Mouse (Mus musculus): ENCODE data around the gene Atoh8. TPM values are rescaled to one million over a fixed set of nuclear protein-coding genes. Genes with fewer than 3 reads are reported as not detected.

Atoh8 gene
- polyA plus RNA-seq, 1 experiment from 2014 or later = 3.1 TPM

- Histone ChIP-seq H3K4me3 (ENCODE audit: low read depth, low read length) (no peak overlapping the region), H3K27me3 (replicated peaks; ENCODE audit: control insufficient read depth, insufficient read depth, low read length) (peaks cover 14% of the 10 kb centered on the region), H3K27ac (ENCODE audit: low read depth, low read length) (no peak overlapping the region), H3K4me1 (replicated peaks; ENCODE audit: control insufficient read depth, insufficient read depth, low read length) (peaks cover 3% of the 10 kb centered on the region; the same call in 1 of the 2 replicates), H3K9ac (ENCODE audit: low read depth, low read length) (no peak overlapping the region), H3K9me3 (ENCODE audit: control insufficient read depth, low read length) (no peaks in the 10 kb centered on the region), H3K36me3 (ENCODE audit: control insufficient read depth, insufficient read depth, low read length) (no peaks in the 10 kb centered on the region), H3K4me2 (no peak overlapping the region)
- WGBS = 79% methylated on average over 12 of the region's 12 CpGs
- ATAC-seq (replicated peaks; ENCODE audit: low FRiP score) (no peak), DNase-seq (ENCODE audit: low spot score) (no peak)
Observed at GRCm38 (mm10) chr6:72261683-72262320, 26.4 kb upstream of the Atoh8 start.

DNA sequence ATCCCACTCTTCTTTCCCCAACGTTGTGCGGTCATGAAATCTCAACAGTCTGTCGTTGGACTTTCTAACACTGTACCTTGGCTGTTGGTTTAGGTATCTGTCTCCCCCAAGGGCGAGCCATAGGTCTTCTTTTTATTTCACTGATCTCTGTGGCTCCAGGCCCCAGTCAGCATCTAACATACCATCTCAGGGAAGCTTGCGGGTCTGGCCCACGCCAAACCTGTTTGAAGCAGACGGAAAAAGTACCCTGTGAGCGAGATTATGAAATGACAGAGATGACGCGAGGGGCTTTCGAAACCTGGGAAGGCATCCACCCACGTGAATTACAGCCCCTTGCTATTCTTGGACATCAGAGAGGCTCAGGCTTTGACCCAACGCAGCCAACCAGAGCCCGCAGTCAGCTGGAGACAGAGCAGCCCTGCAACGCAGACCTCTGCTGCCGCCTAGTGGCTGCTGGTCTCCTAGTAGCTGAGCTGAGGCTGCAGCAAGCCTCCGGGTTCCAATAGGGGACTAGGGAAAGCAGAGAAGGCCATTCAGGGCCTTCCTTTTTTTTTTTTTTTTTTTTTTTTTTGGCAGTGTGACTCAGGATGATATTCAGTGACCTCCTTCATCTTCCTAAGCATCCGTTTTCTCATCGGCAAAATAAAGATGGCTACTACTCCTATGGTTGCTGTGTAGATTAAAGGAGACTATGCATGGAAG, 25.8 kb upstream of the Atoh8 start:
- Histone ChIP-seq H3K36me3 (ENCODE audit: control insufficient read depth, insufficient read depth, low read length) (no peaks in the 10 kb centered on the region), H3K4me2 (no peak overlapping the region), H3K9me3 (ENCODE audit: control insufficient read depth, low read length) (no peaks in the 10 kb centered on the region), H3K4me3 (ENCODE audit: low read depth, low read length) (no peak overlapping the region), H3K9ac (ENCODE audit: low read depth, low read length) (no peak overlapping the region), H3K27ac (ENCODE audit: low read depth, low read length) (no peak overlapping the region), H3K27me3 (replicated peaks; ENCODE audit: control insufficient read depth, insufficient read depth, low read length) (peaks cover 11% of the 10 kb centered on the region), H3K4me1 (replicated peaks; ENCODE audit: control insufficient read depth, insufficient read depth, low read length) (peaks cover 3% of the 10 kb centered on the region; the same call in 1 of the 2 replicates)
- 29% methylated on average over 19 of the region's 19 CpGs for WGBS
- ATAC-seq (replicated peaks; ENCODE audit: low FRiP score) (peak; percentile 67), DNase-seq (ENCODE audit: low spot score) (peak; percentile 79)

- DNase-seq (ENCODE audit: low spot score) (no peak), ATAC-seq (replicated peaks; ENCODE audit: low FRiP score) (no peak)
- H3K9ac ChIP-seq (ENCODE audit: low read depth, low read length) = no peak overlapping the region
- H3K4me3 ChIP-seq (ENCODE audit: low read depth, low read length) = no peak overlapping the region
- WGBS = 73% methylated on average over 7 of the region's 7 CpGs
- no peak overlapping the region for H3K27ac ChIP-seq (ENCODE audit: low read depth, low read length)
- no peak overlapping the region for H3K4me2 ChIP-seq
- H3K9me3 ChIP-seq (ENCODE audit: control insufficient read depth, low read length) = no peaks in the 10 kb centered on the region
- H3K27me3 ChIP-seq (replicated peaks; ENCODE audit: control insufficient read depth, insufficient read depth, low read length) = peaks cover 3% of the 10 kb centered on the region; the same call in 1 of the 2 replicates
- no peaks in the 10 kb centered on the region for H3K36me3 ChIP-seq (ENCODE audit: control insufficient read depth, insufficient read depth, low read length)
- H3K4me1 ChIP-seq (replicated peaks; ENCODE audit: control insufficient read depth, insufficient read depth, low read length) = no peaks in the 10 kb centered on the region
Observed at GRCm38 (mm10) chr6:72259474-72259873, 24.1 kb upstream of the Atoh8 start.

- H3K36me3 ChIP-seq (ENCODE audit: control insufficient read depth, insufficient read depth, low read length) = no peaks in the 10 kb centered on the region
- no peak overlapping the region for H3K9ac ChIP-seq (ENCODE audit: low read depth, low read length)
- no peaks in the 10 kb centered on the region for H3K9me3 ChIP-seq (ENCODE audit: control insufficient read depth, low read length)
- ATAC-seq (replicated peaks; ENCODE audit: low FRiP score) (no peak), DNase-seq (ENCODE audit: low spot score) (no peak)
- H3K4me3 ChIP-seq (ENCODE audit: low read depth, low read length) = no peak overlapping the region
- H3K27me3 ChIP-seq (replicated peaks; ENCODE audit: control insufficient read depth, insufficient read depth, low read length) = 0 out of 2 replicates have a peak, but pooled peaks cover 1% of the 10 kb centered on the region
- no peak overlapping the region for H3K4me2 ChIP-seq
- no peak overlapping the region for H3K27ac ChIP-seq (ENCODE audit: low read depth, low read length)
- 59% methylated on average over 6 of the region's 6 CpGs for WGBS
- no peaks in the 10 kb centered on the region for H3K4me1 ChIP-seq (replicated peaks; ENCODE audit: control insufficient read depth, insufficient read depth, low read length)
Observed at GRCm38 (mm10) chr6:72255294-72255693, 19.9 kb upstream of the Atoh8 start.

DNA sequence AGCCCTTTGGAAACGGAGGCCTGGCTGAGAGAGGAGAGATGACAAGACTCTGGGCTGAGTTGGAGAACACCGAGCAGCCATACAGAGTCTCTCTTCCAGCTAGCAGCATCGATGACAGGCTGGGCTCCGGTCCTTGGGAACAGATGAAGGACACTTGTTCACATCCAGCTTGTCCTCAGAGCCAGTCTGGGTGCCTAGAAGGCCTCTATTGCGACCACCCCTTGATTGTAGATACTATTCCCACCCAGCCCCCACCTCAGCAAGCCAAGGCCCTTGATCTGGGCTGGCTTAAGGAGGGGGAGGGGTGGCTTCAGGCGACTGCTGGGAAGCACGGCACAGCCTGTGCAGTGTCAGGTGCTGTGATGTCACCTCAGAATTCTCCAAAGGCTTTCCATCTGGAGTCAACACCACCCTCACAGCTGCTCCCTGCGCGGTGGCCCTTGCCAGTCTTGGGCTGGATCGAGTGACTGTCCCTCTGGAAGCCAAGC, 19.3 kb upstream of the Atoh8 start:
- H3K9ac ChIP-seq (ENCODE audit: low read depth, low read length) = no peak overlapping the region
- DNase-seq (ENCODE audit: low spot score) = no peak
- H3K9me3 ChIP-seq (ENCODE audit: control insufficient read depth, low read length) = no peaks in the 10 kb centered on the region
- H3K4me3 ChIP-seq (ENCODE audit: low read depth, low read length) = no peak overlapping the region
- no peaks in the 10 kb centered on the region for H3K27me3 ChIP-seq (replicated peaks; ENCODE audit: control insufficient read depth, insufficient read depth, low read length)
- no peak overlapping the region for H3K4me2 ChIP-seq
- no peaks in the 10 kb centered on the region for H3K36me3 ChIP-seq (ENCODE audit: control insufficient read depth, insufficient read depth, low read length)
- WGBS = 54% methylated on average over 10 of the region's 10 CpGs
- H3K4me1 ChIP-seq (replicated peaks; ENCODE audit: control insufficient read depth, insufficient read depth, low read length) = no peaks in the 10 kb centered on the region
- ATAC-seq (replicated peaks; ENCODE audit: low FRiP score) = no peak
- no peak overlapping the region for H3K27ac ChIP-seq (ENCODE audit: low read depth, low read length)

GRCm38 (mm10) chr6:72253911-72254587, 18.7 kb upstream of the Atoh8 start:
- 61% methylated on average over 4 of the region's 4 CpGs for WGBS
- DNase-seq (ENCODE audit: low spot score) (no peak), ATAC-seq (replicated peaks; ENCODE audit: low FRiP score) (no peak)
- Histone ChIP-seq H3K27me3 (replicated peaks; ENCODE audit: control insufficient read depth, insufficient read depth, low read length) (no peaks in the 10 kb centered on the region), H3K9ac (ENCODE audit: low read depth, low read length) (no peak overlapping the region), H3K4me1 (replicated peaks; ENCODE audit: control insufficient read depth, insufficient read depth, low read length) (no peaks in the 10 kb centered on the region), H3K4me3 (ENCODE audit: low read depth, low read length) (no peak overlapping the region), H3K36me3 (ENCODE audit: control insufficient read depth, insufficient read depth, low read length) (no peaks in the 10 kb centered on the region), H3K9me3 (ENCODE audit: control insufficient read depth, low read length) (no peaks in the 10 kb centered on the region), H3K27ac (ENCODE audit: low read depth, low read length) (no peak overlapping the region), H3K4me2 (no peak overlapping the region)

GRCm38 (mm10) chr6:72253168-72253567, 17.8 kb upstream of the Atoh8 start:
- Histone ChIP-seq H3K4me3 (ENCODE audit: low read depth, low read length) (no peak overlapping the region), H3K27me3 (replicated peaks; ENCODE audit: control insufficient read depth, insufficient read depth, low read length) (no peaks in the 10 kb centered on the region), H3K36me3 (ENCODE audit: control insufficient read depth, insufficient read depth, low read length) (no peaks in the 10 kb centered on the region), H3K9me3 (ENCODE audit: control insufficient read depth, low read length) (no peaks in the 10 kb centered on the region), H3K4me2 (no peak overlapping the region), H3K4me1 (replicated peaks; ENCODE audit: control insufficient read depth, insufficient read depth, low read length) (no peaks in the 10 kb centered on the region), H3K9ac (ENCODE audit: low read depth, low read length) (no peak overlapping the region), H3K27ac (ENCODE audit: low read depth, low read length) (no peak overlapping the region)
- ATAC-seq (replicated peaks; ENCODE audit: low FRiP score) (no peak), DNase-seq (ENCODE audit: low spot score) (no peak)
- 73% methylated on average over 4 of the region's 4 CpGs for WGBS

DNA sequence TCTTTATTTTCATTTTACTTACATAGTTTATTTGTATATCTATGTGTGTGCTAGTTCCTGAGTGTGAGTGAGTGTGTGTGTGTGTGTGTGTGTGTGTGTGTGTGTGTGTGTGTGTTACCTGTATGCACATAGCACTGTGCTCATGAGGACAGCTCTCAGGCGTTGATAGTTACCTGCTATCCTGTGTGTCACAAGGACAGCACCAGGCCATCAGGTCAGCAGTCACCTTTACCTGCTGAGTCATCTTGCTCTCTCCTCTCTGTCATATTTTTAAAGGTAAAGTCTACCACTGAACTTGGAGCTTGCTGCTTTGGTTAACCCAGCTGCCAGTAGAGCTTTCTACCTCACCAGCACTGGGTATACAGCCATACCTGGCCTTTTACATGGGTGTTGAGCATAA, 17.1 kb upstream of the Atoh8 start:
- no peaks in the 10 kb centered on the region for H3K9me3 ChIP-seq (ENCODE audit: control insufficient read depth, low read length)
- no peak overlapping the region for H3K27ac ChIP-seq (ENCODE audit: low read depth, low read length)
- no peak for DNase-seq (ENCODE audit: low spot score)
- H3K4me1 ChIP-seq (replicated peaks; ENCODE audit: control insufficient read depth, insufficient read depth, low read length) = no peaks in the 10 kb centered on the region
- no peak overlapping the region for H3K9ac ChIP-seq (ENCODE audit: low read depth, low read length)
- 0 out of 2 replicates have a peak, but pooled peaks cover 2% of the 10 kb centered on the region for H3K27me3 ChIP-seq (replicated peaks; ENCODE audit: control insufficient read depth, insufficient read depth, low read length)
- no peaks in the 10 kb centered on the region for H3K36me3 ChIP-seq (ENCODE audit: control insufficient read depth, insufficient read depth, low read length)
- H3K4me3 ChIP-seq (ENCODE audit: low read depth, low read length) = no peak overlapping the region
- H3K4me2 ChIP-seq = no peak overlapping the region
- ATAC-seq (replicated peaks; ENCODE audit: low FRiP score) = no peak
- WGBS = 74% methylated on average over 1 of the region's 1 CpGs
